Mouse (Mus musculus): ENCODE results near the gene Pld4.

Gene Pld4

DNA sequence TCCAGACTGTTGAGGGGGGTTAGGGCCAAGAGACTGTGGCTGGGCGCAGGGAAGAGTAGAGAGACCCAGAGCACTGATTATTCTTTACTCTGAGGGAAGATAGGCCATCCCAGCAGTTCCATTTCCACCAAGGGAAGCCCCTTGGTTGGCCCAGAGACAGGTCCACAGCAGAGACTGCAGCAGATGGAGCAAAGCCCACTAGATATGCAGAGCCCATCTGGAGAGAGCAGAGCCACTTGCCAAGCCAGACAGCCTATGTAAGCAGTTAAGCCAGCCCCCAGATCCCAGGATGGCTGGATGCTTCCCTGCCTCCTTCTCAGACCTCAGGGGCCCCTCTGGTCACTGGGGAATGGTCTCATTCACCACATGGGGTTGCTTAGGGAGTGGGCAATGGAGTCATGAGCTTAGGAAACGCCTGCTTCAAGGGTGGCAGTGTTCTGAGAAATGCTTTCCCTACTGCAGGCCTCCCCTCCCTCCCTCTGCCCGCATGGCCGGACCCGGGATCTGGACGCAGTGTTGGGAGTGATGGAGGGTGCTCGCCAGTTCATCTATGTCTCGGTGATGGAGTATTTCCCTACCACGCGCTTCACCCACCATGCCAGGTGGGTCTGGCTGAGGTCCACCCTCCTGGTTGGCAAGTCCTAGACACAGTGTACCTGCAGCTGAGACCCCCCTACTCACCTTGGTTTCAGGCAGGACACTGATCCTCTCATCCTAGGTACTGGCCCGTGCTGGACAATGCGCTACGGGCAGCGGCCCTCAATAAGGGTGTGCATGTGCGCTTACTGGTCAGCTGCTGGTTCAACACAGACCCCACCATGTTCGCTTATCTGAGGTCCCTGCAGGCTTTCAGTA, 6.8 kb downstream of the Pld4 start:
- no peak for DNase-seq (ENCODE audit: low read depth, low spot score)

DNA sequence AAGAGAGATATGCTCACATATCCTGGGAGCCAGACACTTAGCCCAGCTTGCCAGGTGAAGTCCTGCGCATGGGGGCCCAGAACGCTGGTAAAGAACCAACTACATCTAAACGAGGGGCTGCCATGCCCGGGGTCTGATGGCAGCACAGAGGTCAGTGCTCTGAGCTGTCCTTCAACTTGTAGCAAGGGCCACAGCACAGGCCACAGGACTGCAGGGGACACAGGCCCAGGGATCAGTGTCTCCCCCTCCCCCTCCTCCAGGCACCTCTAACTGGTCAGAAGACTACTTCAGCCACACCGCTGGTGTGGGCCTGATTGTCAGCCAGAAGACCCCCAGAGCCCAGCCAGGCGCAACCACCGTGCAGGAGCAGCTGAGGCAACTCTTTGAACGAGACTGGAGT, 7.7 kb downstream of the Pld4 start:
- DNase-seq (ENCODE audit: low read depth, low spot score): no peak

DNA sequence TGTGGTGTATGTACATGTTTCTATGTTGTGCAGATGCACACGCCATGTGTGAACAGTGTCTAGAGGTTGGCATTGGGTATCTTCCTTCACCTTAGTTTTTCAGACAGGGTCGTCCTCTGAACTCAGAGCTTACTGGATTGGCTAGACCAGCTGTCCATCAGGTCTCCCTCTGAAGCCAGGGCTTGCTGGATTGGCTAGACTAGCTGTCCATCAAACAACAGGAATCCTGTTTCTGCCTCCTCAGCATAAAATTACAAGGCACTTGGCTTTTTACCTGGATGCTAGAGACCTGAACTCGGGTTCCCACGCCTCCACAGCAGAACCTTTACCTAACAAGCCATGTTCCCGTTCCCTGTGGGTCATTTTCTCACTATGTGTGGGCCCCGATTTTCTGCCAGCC, 8.6 kb downstream of the Pld4 start:
- no peak for DNase-seq (ENCODE audit: low read depth, low spot score)

DNA sequence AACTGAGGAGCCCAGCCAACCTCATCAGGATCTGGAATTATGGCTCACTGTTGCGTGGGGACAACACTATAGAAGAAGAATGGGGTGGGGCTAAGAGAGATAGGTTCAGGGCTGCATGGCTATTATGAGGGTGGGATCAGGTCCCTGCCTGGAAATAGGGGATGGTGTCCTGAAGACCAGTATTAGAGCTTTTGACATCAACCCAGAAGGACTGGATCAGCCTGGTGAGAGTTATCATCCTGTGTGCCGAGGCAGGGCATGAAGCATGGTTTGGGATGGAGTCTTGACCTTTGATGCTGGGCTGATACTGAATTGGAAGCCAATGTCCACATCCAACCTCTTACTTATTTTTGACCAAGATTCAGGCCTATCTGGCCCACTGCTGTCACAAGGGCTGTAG, 9.3 kb downstream of the Pld4 start:
- DNase-seq (ENCODE audit: low read depth, low spot score): no peak

DNA sequence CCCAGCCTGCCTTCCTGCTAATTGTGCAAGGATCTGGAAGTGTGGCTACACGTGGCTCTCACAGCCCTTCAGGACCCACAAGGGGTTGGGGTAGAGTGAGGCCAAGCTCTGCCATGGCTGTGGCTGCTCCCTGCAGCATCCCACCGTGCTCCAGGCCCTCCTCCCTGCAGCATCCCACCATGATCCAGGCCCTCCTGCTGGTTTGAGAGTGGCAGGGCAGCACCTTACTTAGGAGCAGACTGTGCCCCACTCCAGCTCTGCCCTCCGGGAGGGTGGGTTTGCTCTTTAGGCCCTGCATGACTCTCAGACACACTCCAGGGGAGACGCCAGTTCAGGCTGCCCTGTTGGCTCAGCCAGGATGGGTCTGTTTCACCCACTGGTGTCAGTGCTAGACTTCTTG, 9.9 kb downstream of the Pld4 start:
- DNase-seq (ENCODE audit: low read depth, low spot score): no peak

DNA sequence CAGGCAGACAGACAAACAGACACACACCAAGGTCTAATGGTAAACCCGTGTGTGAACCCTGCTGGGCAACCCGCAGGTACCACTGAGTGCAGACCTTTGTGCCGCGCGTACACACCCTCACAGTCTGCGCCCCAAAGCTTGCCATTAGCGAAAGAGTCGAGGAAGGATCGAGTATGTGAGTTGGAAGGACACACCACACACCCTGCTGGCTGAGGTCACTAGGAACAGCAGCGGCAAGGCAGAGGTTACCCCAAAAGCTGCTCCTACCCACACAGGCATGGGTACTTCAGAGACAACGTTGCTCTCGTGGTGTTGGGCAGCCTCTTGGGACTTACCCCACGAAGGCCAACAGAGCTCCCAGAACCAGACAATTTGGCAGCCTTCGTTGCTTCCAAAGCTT, 11.9 kb downstream of the Pld4 start:
- DNase-seq (ENCODE audit: low read depth, low spot score): no peak

DNA sequence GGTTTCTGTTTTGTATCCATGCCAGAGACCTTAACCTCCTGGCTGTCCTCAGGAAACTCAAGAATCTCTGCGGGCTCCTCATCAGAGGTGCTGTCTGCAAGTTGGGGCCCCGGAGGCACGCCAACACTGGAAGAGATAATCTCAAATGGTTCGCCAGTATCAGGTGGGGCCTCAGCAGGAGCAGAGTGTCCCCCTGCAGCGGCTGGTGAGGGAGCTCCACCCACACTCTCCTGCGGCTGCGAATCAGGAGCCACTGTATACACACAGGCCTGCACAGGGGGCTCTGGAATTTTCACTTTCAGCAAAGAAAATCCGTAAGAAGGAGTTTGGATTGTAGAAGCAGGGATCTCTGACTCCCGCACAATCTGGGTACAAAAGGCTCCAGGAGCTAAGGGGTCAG, 12.9 kb downstream of the Pld4 start:
- no peak for DNase-seq (ENCODE audit: low read depth, low spot score)

DNA sequence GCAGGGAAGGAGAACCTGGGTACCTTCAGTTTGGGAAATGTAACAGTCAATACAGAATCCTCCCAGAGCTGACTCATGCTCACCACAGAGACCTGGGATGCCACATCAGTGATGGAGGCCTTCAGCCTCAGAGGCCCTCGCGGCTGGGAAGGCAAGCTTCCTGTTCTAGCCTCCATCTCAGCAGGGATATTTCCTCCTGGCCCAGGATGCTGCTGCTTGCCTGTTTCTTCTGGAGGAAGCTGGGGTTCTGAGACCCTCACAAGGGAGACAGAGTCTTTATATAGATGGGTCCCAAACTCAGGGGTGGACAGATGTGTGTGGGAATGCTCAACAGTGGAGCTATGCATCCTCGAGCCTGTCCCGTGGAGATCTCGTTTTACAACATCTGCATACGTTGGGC, 13.6 kb downstream of the Pld4 start:
- DNase-seq (ENCODE audit: low read depth, low spot score): no peak

DNA sequence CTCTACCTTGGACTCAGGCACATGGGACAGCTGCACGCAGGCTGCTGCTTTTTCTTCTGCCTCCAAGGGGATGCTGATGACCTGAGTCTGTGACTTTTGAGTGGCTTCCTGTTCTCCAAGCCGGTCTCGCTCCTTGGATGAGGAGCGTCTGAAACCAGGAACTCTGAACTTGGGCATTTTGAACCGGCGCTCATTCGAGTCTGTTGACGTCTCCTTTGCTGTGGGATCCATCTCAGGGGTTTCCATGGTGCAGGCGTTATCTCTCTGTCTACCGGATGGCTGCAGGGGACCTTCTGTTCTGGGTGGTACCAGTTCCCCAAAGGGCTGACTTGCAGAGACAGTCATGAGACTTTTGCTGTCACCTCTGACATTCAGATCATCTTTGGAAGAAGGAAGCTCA, 14.0 kb downstream of the Pld4 start:
- no peak for DNase-seq (ENCODE audit: low read depth, low spot score)

DNA sequence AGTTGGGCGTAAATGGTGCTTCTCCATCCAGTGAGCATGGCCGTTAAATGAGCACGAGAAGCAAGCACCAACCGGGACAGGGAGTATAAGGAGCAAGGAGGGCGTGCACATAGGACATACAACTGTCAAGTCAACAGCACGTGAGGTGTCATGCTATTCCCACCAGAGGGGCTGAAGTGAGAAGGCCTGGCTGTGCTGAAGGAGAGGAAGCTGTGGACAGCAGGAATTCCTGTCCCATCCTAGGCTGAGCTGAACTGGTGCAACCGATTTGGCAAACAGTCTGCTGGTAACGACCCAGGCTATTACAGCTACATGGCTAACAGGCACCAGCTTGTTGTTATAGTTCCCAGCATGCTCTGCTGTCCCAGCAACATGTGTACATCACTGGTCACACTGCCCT, 30.6 kb downstream of the Pld4 start:
- no peak for DNase-seq (ENCODE audit: low read depth, low spot score)

DNA sequence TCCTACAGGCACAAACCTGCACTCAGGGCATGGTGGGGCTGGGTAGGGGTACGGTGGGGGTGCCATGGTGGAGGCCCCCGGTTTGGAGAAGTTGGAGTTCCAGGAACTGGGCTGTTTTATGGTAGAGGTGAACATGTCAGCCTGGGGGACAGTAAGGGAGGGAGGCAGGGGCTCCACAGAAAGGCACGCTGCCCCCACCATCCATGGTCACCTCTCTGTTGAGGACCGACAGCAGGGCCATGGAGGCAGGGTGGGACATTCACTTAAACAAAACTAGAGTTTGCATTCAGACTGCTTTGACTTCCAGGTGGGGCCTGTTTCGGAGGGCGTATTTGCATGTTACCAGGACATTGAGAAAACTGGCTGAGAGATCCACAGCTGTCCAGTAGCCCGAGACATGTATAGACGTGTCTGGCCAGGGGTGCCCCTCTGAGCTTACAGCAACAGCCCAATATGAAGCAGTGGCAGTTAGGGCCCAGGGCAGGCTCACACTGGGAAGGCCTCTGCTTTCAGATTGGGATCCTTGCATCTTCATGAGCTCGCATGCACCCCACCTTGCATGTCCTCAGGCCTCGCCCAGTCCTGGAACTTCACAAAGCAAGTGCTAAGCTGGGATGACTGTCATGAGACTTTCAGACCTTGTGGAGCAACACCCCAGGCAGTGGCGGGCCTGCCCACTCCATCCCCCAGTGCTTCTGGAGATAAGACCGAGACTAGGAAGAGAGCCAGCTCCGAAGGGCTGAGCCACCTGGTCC, 33.3 kb downstream of the Pld4 start:
- no peak for DNase-seq (ENCODE audit: low read depth, low spot score)

DNA sequence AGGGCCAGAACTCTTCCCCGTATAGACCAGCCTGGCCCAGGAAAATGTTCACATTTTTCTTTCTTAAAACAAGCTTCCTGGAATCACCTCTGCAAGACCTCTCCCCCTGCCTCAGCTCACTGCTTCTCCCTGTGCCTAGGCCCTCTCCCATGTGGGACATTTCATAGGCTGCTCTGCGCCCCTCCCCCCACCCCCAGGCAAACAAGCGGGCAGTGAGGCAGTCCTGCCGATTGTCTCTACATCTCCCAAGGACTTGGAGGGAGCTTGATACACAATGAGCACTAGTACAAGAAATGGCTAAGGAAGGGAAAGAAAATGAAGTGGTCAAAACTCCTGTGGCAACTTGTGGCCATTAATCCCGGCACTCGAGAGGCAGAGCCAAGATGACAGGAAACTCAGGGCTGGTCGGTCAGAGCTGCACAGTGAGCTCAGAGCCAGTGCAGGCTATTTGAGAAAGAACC, 33.9 kb downstream of the Pld4 start:
- DNase-seq (ENCODE audit: low read depth, low spot score): no peak

DNA sequence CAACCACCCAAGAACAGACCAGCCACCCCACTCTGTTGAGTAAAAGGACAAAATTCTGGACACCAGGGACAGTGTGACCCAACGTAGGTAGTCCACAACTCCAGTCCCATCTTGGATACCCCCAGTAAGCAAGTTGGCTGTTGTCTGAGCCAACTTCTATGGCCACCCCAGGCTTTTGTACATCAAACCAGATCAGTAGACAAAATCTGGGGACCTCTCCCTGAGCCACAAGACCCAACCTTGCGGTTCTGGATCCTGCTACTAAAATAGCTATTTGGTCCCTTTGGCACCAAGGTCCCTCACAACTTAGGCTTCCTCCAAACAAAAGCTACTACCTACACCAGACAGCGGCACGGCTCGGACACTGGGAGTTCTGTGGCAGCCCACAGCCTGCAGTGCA, 34.5 kb downstream of the Pld4 start:
- DNase-seq (ENCODE audit: low read depth, low spot score): no peak

DNA sequence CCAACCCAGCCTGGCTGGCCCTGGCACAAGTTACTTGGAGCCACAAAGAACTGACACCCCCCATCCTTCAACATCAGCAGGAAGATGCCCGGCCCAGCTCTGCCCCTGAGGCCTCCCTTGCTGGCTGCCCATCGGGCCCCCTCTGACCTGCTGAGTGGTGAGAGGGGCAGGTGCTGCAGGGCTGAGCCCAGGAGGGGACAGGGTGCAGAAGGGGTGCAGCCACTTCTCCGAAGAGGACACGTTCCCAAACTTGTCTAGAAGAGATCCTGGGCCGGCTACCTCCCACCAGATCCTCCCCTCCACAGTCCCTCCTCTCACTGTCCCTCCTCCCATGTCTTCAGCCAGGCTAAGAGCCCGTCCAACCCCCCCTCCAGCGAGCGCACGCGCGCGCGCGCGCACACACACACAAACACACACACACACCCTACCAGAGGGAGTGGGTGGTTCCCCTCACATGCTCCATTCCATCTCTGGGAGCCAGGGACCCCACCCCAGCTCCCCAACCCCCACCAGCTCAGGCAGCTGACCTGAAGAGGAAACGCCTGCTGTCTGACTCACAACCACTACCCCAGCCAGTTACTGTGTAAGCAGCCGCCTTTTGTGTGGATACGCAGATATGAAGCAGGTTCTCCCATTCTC, 35.1 kb downstream of the Pld4 start:
- no peak for DNase-seq (ENCODE audit: low read depth, low spot score)

DNA sequence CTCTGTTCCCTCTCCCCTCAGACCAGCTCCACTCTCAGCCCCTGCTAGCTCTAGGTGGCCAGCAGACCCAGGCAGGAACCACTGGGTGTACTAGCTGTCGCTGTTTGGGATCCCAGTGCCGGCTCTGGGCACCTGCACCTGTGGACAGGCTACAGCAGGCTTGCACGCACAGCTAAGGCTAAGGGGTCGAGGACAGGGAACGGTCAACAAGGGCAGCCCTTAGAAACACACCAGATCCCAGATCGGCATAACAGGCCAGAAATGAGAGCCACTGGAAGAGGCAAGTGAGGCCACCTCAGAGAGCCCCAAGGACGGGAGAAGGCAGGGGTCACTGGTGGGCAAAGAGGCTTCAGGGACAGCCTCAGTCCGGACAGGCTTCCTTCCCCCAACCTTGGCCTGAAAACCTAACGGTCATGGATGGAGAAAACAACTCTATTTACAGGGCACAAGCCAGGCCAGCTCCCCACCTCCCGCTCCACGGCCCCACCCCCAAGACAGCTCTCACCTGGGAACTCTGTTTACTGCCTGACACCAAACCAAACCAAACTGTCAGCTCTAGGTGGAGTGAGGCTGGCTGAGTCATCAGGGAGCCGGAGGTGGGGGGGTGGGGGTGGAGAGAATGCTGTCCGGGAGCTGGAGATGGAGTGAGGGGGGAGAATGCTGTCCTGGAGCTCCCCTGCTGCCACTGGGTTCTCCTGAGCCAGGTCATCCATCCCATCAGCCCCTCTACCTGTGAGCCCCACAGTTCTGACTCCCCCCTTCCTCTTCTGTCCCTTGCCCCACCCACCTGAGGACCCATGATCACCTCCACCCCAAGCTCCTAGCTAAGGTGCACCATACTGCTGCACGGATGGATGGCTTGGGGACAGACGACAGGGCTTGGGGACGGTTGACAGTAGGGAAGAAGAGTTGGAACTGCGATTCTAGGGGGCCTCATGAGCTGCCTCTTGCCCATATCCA, 36.4 kb downstream of the Pld4 start:
- no peak for DNase-seq (ENCODE audit: low read depth, low spot score)

DNA sequence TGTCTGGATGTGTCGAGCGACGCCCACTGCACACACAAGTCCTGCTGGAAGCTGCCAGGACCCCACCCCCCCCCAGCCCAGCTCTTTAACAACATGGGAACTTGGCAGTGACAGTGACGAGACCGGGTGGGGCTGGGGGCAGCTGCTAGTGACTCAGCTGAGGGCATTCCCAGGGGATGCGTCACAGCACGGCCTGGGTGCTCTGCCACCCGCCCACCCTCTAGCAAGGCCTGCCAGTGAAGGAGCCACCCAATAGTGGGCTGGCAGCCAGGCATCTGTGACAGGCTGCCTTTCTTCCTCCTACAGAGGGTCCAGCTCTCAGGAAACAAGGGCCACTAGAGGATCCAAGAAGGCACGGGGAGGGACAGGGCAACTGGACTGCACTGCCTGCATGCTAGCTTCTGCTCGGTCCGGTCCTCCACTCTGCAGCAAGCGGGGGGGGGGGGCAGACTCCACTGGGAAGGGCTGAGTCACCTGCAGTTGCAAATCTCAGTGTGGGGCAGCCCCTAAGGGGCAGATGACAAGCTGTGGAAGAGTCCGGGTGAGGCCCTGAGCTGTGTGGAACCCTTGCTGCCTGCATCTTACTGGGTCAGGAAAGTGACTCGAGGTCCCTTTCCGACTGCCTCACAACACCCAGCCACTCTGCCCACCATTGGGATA, 37.3 kb downstream of the Pld4 start:
- DNase-seq (ENCODE audit: low read depth, low spot score): no peak

DNA sequence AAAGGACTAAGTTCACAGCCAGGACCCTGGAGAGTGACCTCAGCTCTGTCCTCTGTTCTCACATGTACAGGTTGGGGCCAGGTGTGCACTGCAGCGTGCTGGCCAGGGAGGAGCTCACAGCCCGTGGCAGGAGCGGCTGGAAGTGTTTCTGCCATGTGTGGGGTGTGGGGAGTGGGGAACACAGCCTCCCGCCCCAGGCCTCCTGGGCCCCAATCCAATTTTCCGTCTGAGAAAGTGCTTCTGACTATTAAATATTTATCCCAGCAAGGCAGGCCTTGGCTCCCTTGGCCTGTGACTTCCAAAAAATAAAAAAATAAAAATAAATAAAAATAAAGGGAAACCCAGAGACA, 37.9 kb downstream of the Pld4 start:
- no peak for DNase-seq (ENCODE audit: low read depth, low spot score)

DNA sequence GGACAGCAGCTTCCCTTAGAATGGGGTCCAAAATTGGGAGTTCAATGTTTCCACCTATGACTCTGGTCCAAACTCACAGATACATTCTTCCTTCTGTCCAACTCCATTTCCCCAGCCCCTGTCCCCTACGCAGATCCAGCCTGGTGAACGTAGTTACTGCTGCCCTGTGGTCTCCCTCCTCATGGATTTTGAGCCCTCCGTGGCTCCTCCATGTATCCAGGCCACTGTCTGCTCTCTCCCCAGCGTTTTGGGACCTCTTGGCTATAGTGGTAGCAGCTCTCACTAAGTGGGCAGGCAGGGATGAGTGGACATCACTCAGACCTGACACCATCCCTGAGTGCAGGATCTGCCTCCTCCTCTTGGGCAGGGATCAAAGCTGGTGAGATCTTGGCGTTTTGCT, 38.3 kb downstream of the Pld4 start:
- DNase-seq (ENCODE audit: low read depth, low spot score): no peak

DNA sequence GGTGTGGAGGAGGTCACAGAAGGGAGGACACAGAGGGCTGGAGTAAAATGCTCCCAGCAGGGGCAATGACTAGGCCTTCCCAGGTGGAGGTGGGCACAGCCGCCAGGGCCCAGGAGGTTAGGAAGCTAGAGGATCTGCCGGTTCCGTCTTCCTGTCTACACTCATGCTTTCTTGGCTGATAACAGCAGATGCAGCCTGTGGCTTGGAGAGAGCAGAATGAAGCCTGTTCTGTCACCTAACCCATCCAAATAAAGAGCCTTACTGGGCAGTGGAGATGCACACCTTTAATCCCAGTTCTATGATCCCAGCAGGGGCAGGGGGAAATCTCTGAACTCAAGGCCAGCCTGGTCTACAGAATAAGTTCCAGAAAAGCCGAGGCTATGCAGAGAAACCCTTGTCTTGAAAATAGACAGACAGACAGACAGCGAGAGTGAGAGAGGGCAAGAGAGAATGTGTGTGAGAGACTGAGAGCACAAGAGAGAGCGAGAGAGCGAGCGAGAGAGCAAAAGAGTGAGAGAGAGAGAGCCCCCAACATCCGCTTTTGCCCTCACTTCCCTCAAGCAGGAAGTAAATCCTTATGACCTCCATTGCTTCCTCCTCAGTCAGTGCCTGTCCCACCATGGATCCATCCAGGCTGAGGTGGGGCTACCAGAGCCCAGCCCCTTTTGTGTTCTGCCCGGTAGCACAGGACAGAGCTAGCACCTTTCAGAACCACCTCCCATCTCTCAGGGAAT, 38.9 kb downstream of the Pld4 start:
- DNase-seq (ENCODE audit: low read depth, low spot score): no peak

DNA sequence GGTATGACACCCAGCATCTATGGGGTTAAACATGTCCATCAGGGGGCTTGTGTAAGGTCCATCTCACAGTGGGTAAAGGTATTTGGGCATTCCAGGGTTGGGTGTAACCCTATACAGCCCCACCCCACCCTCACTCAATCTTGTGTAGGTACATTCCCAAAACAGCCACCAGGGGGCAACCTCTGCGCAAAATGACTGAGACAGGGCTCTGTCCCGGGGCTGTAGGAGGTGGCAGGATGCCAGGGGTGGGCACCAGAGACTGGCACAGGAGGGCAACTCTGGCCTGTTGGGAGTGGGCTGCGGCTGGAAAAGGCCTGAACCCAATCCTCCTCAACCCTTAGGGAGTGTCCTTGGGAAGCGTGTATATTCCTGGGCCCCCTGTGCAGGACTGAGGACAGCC, 40.0 kb downstream of the Pld4 start:
- peak; percentile 74 for DNase-seq (ENCODE audit: low read depth, low spot score)

All from CD4-positive helper T cell, adult 2 months (primary cell).